Mouse (Mus musculus) small intestine, adult 2 months (tissue): Measurements from ENCODE around the gene Lamb2.

Source experiments
- CTCF ChIP-seq: fragments of 200-500 bp; IDR thresholded peaks from 2 replicates; pipeline ENCODE4 v1.5.1; 2012; ENCODE audit warnings: low read depth, mild to moderate bottlenecking, control low read depth, inconsistent platforms, low read length, moderate library complexity, mixed read lengths; ENCODE audit not compliant: insufficient replicate concordance, insufficient read length; ENCODE audit errors: extremely low read depth
- POLR2A ChIP-seq: fragments of 200-500 bp; IDR thresholded peaks from 2 replicates; pipeline ENCODE4 v1.6.1; 2012; ENCODE audit warnings: low read depth, mild to moderate bottlenecking, control low read depth, inconsistent platforms, low read length, moderate library complexity

DNA sequence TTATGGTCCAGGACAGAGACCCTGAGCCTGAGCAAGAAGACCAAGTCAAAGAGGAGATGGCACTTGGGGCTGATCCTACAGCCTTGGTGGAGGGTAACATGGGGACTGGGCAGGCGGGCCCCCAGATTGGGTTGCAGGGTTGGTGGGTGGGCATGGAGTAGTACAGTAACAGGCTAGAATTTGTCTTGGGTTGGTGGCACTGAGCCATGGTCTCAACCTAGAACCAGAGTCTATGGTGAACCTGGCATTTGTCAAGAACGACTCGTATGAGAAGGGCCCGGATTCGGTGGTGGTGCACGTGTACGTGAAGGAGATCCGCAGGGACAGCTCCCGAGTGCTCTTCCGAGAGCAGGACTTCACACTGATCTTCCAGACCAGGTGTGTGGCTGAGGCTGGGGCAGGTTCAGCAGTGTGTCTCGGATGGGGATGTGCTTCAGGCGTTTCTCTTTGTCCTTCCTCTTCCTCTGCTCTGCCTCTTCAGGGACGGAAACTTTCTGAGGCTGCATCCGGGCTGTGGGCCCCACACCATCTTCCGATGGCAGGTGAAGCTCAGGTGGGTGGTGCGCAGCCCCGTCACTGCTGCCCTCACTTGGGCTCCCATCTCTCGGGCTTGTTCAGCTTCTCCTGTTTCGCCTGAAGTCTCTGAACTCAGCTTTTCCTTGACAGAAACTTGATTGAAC, 14.8 kb downstream of the Lamb2 start:
- TF ChIP-seq CTCF, result no peak
- TF ChIP-seq POLR2A, result no peak
